Mouse (Mus musculus) liver (tissue): ENCODE measurements around the gene Ilkap.

Experiments
- DNase-seq: peaks from one replicate; pipeline ENCODE4 v3.0.0-alpha.2; 2020; ENCODE audit warnings: mixed read lengths

Gene Ilkap

GRCm38 (mm10) chr1:91413898-91414594 lies 15.4 kb upstream of the Ilkap start, which contains the start of gene Hes6:
Hes6 (minus strand) TSS chr1:91414038.
- peak; percentile 51 for DNase-seq

DNA sequence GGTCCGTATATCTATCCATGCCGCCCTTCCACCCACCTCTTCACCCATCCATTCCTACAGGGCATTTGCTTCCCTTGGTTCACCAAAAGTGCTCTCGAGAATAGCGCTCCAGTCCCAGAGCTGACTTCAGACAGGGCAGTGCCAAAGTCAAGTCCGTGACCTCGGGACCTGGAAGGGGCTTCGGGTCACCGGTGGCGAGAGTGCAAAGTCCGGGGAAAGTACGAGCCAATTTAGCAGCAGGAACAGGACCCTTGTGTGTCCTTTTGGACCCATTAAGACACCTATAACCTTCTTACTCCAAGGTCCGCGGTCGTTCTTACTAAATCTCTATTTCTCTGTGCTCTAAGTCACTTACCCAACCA lies 14.9 kb upstream of the Ilkap start:
- DNase-seq = no peak

GRCm38 (mm10) chr1:91413030-91413506 lies 14.5 kb upstream of the Ilkap start:
- DNase-seq = peak; percentile 95

- DNase-seq = peak; percentile 35
These were observed 13.8 kb upstream of the Ilkap start for GRCm38 (mm10) chr1:91412286-91413029.

DNA sequence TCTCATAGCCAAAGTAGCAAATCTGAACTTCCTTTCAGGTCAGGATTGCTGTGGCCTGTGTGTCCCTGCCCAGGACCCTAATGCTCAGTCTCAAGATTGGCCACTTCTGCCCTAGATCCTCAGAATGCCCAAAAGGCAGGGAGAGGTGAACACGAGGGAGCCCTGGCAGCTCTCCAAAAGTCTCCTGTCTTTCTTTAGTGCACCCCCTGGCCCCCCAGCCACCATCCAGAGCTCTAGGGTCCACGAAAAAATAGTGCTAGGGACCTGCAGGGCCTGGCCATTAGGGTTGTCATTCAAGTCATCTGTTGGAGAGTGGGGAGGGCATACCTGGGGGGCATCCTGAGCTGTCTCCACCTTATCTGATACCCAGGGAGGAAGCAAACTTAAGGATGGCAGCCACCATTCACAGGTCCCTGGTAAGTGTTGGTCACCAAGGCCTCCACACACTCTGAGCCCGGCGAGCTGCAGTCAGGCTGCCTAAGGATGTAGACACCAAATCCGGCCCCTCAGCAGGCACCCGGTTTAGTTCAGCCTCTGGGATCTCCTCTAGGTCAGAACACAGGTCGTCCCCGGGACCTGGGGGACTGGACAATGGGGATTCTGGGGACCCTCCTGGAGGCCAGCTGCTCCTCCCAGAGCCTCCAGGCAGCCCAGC lies 13.1 kb upstream of the Ilkap start:
- DNase-seq = no peak

GRCm38 (mm10) chr1:91407819-91408218 lies 9.2 kb upstream of the Ilkap start:
- DNase-seq = no peak

- no peak for DNase-seq
These were observed 7.0 kb upstream of the Ilkap start for GRCm38 (mm10) chr1:91405406-91406169.

GRCm38 (mm10) chr1:91404976-91405375 lies 6.4 kb upstream of the Ilkap start:
- DNase-seq = no peak

DNA sequence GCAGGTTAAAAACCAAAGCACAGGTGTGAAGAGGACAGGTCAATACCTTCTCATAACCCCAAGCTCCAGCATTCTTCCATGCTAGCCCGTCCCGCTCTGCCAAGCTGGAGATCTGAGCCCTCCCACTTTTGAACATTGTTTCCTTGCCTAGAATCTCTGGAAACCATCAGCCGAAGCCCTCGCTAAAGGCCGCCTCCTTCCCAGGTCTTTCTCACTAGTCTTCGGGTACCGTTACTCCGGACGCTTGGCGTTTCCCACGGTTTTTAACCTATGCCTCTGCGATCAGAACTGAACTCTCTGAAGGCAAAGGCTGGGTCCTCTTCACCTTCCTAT lies 722 bp downstream of the Ilkap start:
- DNase-seq = peak; percentile 17

- DNase-seq = no peak
These were observed 8.2 kb downstream of the Ilkap start for GRCm38 (mm10) chr1:91390369-91390768.

GRCm38 (mm10) chr1:91381091-91381471 lies 17.5 kb downstream of the Ilkap start:
- no peak for DNase-seq

- peak; percentile 85 for DNase-seq
These were observed 18.0 kb downstream of the Ilkap start for GRCm38 (mm10) chr1:91380453-91381090.

GRCm38 (mm10) chr1:91373414-91373835 lies 25.2 kb downstream of the Ilkap start:
- peak; percentile 80 for DNase-seq

GRCm38 (mm10) chr1:91370055-91370454 lies 28.6 kb downstream of the Ilkap start:
- DNase-seq = no peak

- no peak for DNase-seq
These were observed 29.2 kb downstream of the Ilkap start for GRCm38 (mm10) chr1:91369408-91369807.

DNA sequence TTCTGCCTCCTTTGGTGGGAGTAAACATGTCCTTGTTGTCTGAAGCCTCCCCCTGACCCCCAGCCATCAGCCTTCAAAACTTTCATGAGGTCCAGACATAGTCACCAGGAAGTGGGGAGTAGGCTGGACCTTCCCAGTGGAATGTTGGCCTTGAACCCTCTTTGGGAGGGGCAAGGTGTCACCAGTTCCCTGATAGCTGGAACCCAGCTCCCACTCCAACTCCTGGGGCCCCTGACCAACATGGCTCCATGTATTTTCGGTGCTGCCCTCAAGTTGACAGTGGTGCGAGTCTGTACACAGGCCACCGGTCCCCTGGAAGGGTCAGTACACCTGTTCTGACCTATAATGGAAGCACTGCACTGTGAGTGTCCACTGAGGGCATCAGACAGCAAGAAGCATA lies 31.3 kb downstream of the Ilkap start:
- DNase-seq = no peak

DNA sequence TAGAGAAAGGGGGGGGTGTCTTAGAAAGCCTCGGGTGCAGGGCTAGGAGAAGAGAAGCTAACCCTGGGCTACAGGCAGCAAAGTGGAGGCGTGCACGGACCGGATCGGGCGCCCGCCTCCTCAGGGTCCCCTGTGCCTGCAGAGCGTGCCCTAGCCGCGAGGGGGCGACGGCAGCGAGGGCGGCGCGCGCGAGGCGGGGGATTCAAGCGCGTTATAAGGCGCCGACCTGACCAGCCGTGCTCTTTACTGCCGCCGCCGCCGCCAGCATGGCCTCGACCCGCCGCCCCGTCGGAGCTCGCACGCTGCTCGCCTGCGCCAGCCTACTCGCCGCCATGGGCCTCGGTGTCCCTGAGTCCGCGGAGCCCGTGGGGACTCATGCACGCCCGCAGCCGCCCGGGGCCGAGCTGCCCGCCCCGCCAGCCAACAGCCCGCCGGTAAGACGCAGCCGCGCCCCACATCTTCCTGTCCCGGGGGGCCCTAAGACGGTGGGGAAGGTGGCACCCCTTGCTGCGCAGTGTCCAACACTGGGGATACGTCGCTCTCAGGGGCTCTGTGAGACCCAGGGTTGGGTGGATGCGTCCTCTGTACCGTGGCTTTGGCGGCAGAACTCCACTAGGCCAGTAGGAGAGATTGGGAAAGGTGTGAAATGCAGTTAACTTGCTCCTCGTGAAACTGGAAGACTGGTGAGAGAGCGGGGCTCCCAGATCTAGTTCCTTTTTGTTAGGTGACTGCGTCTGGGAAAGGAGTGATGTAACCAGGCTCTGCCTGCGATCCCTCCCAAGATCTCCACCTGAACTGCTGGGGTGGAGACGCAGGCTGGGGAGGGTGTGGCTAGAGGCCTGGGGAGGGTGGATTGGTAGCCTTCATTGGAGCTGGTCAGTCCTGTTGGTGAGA lies 32.2 kb downstream of the Ilkap start, which contains the start of gene Erfe:
Gene Erfe (plus strand): TSS at position 216 of the 894 bp plus-strand sequence.
- DNase-seq = peak; percentile 88

GRCm38 (mm10) chr1:91365816-91366214 lies 32.8 kb downstream of the Ilkap start:
- DNase-seq = no peak

- DNase-seq = no peak
These were observed 33.6 kb downstream of the Ilkap start for GRCm38 (mm10) chr1:91364822-91365644.

- no peak for DNase-seq
These were observed 36.5 kb downstream of the Ilkap start for GRCm38 (mm10) chr1:91362113-91362512.
